Mouse (Mus musculus) liver, embryonic 13.5 days (tissue): Measurements from ENCODE around the gene Ess2. TPM values are rescaled to one million over a fixed set of nuclear protein-coding genes. Genes with fewer than 3 reads are reported as not detected.

Experiments
- ATAC-seq: fragments of 200-750 bp; cut with Nextera tagmentation; 2 replicates; pipeline ENCODE4 v1.8.0; 2017; ENCODE audit warnings: low read depth, mild to moderate bottlenecking, moderate number of reproducible peaks, moderate library complexity
- DNase-seq: peaks from one replicate; pipeline ENCODE4 v3.0.0; 2022
- H3K27ac ChIP-seq: fragments of 300-500 bp; sonication (generic); 2 replicates; pipeline ENCODE4 v1.5.1; 2015; ENCODE audit warnings: moderate library complexity, mild to moderate bottlenecking, inconsistent platforms
- H3K27me3 ChIP-seq: fragments of 300-500 bp; sonication (generic); 2 replicates; pipeline ENCODE4 v1.6.1; 2015; ENCODE audit warnings: mild to moderate bottlenecking, inconsistent platforms
- H3K36me3 ChIP-seq: fragments of 300-500 bp; sonication (generic); 2 replicates; pipeline ENCODE4 v1.6.1; 2015; ENCODE audit warnings: mild to moderate bottlenecking, inconsistent platforms
- H3K4me1 ChIP-seq: fragments of 300-500 bp; sonication (generic); replicated peaks from 2 replicates; pipeline ENCODE4 v1.6.1; 2015; ENCODE audit warnings: inconsistent platforms
- H3K4me2 ChIP-seq: fragments of 300-500 bp; sonication (generic); 2 replicates; pipeline ENCODE4 v1.6.1; 2015; ENCODE audit warnings: inconsistent platforms, mild to moderate bottlenecking, moderate library complexity
- H3K4me3 ChIP-seq: fragments of 300-500 bp; sonication (generic); replicated peaks from 2 replicates; pipeline ENCODE4 v1.5.1; 2015; ENCODE audit warnings: mild to moderate bottlenecking, inconsistent platforms
- H3K9ac ChIP-seq: fragments of 300-500 bp; sonication (generic); 2 replicates; pipeline ENCODE4 v1.6.1; 2015; ENCODE audit warnings: mild to moderate bottlenecking, inconsistent platforms
- H3K9me3 ChIP-seq: fragments of 300-500 bp; sonication (generic); replicated peaks from 2 replicates; pipeline ENCODE4 v1.6.1; 2016; ENCODE audit warnings: inconsistent platforms
- WGBS: fragments of 180-500 bp; shearing (Covaris S2); methylation state at CpG from one replicate; pipeline ENCODE4 v1.1.7; 2015; ENCODE audit not compliant: insufficient replicate concordance; 5-methylcytosine and 5-hydroxymethylcytosine counted together
- polyA plus RNA-seq: library from polyadenylated mRNA; unstranded; fragments of >200 nt; fragmentation: Nextera tagmentation; extraction: Ambion mirVana; gene quantifications from 2 replicates; pipeline ENCODE4 v1.2.1, GENCODE M21; 2015

Ess2 gene
- polyA plus RNA-seq, 1 experiment from 2014 or later = 11.8 TPM

DNA sequence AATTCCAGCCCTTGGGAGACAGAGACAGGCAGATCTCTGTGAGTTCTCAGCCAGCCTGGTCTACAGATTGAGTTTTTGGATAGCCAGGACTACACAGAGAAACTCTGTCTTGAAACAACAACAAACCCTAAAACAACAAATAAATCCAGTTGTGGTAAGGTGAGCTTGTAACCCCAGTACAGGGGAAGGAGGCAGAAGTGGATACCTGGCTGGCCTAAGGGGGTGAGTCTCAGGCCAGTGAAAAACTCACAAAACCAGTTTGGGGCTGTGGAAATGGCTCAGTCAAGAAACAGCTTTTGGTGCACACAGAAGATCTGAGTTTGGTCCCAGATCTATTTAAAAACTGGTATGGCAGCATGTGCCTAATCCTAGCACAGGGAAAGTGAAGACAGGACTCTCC, 29.0 kb downstream of the Ess2 start:
- no peak for DNase-seq
- peaks cover 47% of the 10 kb centered on the region for H3K4me1 ChIP-seq

GRCm38 (mm10) chr16:17879571-17879970, 31.6 kb downstream of the Ess2 start:
- DNase-seq (no peak), ATAC-seq (no peak)
- Histone ChIP-seq H3K27me3 (no peaks in the 10 kb centered on the region), H3K27ac (no peak overlapping the region), H3K9ac (no peak overlapping the region), H3K9me3 (no peaks in the 10 kb centered on the region), H3K36me3 (peaks cover 39% of the 10 kb centered on the region), H3K4me1 (peaks cover 43% of the 10 kb centered on the region), H3K4me2 (no peak overlapping the region), H3K4me3 (no peak overlapping the region)
- 82% methylated on average over 4 of the region's 4 CpGs for WGBS

More for the DNA sequence above, 29.0 kb downstream of the Ess2 start:
- Histone ChIP-seq H3K27ac (no peak overlapping the region), H3K4me3 (no peak overlapping the region), H3K9ac (no peak overlapping the region), H3K9me3 (no peaks in the 10 kb centered on the region), H3K27me3 (no peaks in the 10 kb centered on the region), H3K4me2 (no peak overlapping the region), H3K36me3 (peaks cover 39% of the 10 kb centered on the region)
- no peak for ATAC-seq

- no peak overlapping the region for H3K9ac ChIP-seq
- no peak overlapping the region for H3K4me3 ChIP-seq
- DNase-seq (no peak), ATAC-seq (no peak)
- peaks cover 37% of the 10 kb centered on the region for H3K36me3 ChIP-seq
- H3K9me3 ChIP-seq = no peaks in the 10 kb centered on the region
- 83% methylated on average over 1 of the region's 1 CpGs for WGBS
- no peaks in the 10 kb centered on the region for H3K27me3 ChIP-seq
- H3K4me1 ChIP-seq = peaks cover 57% of the 10 kb centered on the region
- no peak overlapping the region for H3K27ac ChIP-seq
- H3K4me2 ChIP-seq = no peak overlapping the region
These were observed 35.1 kb downstream of the Ess2 start for GRCm38 (mm10) chr16:17876096-17876495.

- H3K4me1 ChIP-seq = peaks cover 58% of the 10 kb centered on the region
- H3K36me3 ChIP-seq = peaks cover 41% of the 10 kb centered on the region
- DNase-seq (no peak), ATAC-seq (no peak)
- no peaks in the 10 kb centered on the region for H3K27me3 ChIP-seq
- no peaks in the 10 kb centered on the region for H3K9me3 ChIP-seq
- no peak overlapping the region for H3K9ac ChIP-seq
- H3K4me2 ChIP-seq = no peak overlapping the region
- whole genome bisulfite sequencing = 72% methylated on average over 4 of the region's 4 CpGs
- no peak overlapping the region for H3K27ac ChIP-seq
- H3K4me3 ChIP-seq = no peak overlapping the region
These were observed 36.0 kb downstream of the Ess2 start for GRCm38 (mm10) chr16:17875174-17875573.

GRCm38 (mm10) chr16:17872995-17873394, 38.2 kb downstream of the Ess2 start:
- Histone ChIP-seq H3K4me1 (peaks cover 71% of the 10 kb centered on the region), H3K4me3 (no peak overlapping the region), H3K4me2 (peak overlapping the region; percentile 3; the same call in 1 of the 2 replicates), H3K36me3 (peaks cover 35% of the 10 kb centered on the region), H3K9me3 (no peaks in the 10 kb centered on the region), H3K9ac (0 out of 2 replicates have a peak overlapping the region, but pooled peaks have one; percentile 30), H3K27ac (0 out of 2 replicates have a peak overlapping the region, but pooled peaks have one; percentile 6), H3K27me3 (no peaks in the 10 kb centered on the region)
- DNase-seq = peak; percentile 38
- ATAC-seq = peak; percentile 66
- WGBS = 14% methylated on average over 4 of the region's 4 CpGs

DNA sequence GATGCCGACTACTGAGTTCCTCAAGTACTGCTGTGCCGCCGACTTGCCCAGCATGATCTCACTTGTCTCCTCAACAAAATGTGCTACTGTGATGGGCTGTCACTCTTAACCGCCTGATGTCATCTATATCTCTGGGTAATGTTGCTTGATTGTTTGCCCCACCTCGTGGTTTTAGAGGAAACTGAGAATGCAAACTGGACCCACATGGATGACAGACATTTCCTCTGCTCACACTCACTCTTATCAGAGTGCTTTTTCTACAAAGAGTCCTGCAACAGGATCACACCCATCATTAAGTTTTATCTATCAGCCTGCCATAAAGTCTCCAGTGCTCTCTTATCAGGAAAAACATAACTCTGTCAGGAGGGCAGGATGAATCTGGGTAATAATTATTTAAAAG, 39.9 kb downstream of the Ess2 start:
- peak overlapping the region; percentile 9; the same call in 1 of the 2 replicates for H3K4me2 ChIP-seq
- peaks cover 26% of the 10 kb centered on the region for H3K36me3 ChIP-seq
- peak overlapping the region; percentile 47 for H3K27ac ChIP-seq
- H3K9me3 ChIP-seq = no peaks in the 10 kb centered on the region
- 27% methylated on average over 5 of the region's 5 CpGs for WGBS
- H3K9ac ChIP-seq = peak overlapping the region; percentile 39; the same call in 1 of the 2 replicates
- DNase-seq (peak; percentile 28), ATAC-seq (peak; percentile 81)
- peaks cover 68% of the 10 kb centered on the region for H3K4me1 ChIP-seq
- no peak overlapping the region for H3K4me3 ChIP-seq
- H3K27me3 ChIP-seq = no peaks in the 10 kb centered on the region

GRCm38 (mm10) chr16:17865770-17866169, 45.4 kb downstream of the Ess2 start:
- DNase-seq = no peak
- H3K9me3 ChIP-seq = no peaks in the 10 kb centered on the region
- no peak overlapping the region for H3K27ac ChIP-seq
- H3K36me3 ChIP-seq = peaks cover 16% of the 10 kb centered on the region
- H3K27me3 ChIP-seq = no peaks in the 10 kb centered on the region
- no peak for ATAC-seq
- H3K4me1 ChIP-seq = peaks cover 31% of the 10 kb centered on the region
- H3K9ac ChIP-seq = no peak overlapping the region
- H3K4me3 ChIP-seq = no peak overlapping the region
- H3K4me2 ChIP-seq = no peak overlapping the region
- WGBS = 65% methylated on average over 6 of the region's 6 CpGs

- H3K4me2 ChIP-seq = no peak overlapping the region
- WGBS = 54% methylated on average over 2 of the region's 2 CpGs
- H3K36me3 ChIP-seq = peaks cover 13% of the 10 kb centered on the region
- ATAC-seq = no peak
- no peaks in the 10 kb centered on the region for H3K9me3 ChIP-seq
- no peak for DNase-seq
- no peak overlapping the region for H3K9ac ChIP-seq
- H3K27me3 ChIP-seq = no peaks in the 10 kb centered on the region
- H3K27ac ChIP-seq = no peak overlapping the region
- peaks cover 27% of the 10 kb centered on the region for H3K4me1 ChIP-seq
- H3K4me3 ChIP-seq = no peak overlapping the region
These were observed 45.9 kb downstream of the Ess2 start for GRCm38 (mm10) chr16:17865293-17865692.

GRCm38 (mm10) chr16:17858592-17858991, 52.6 kb downstream of the Ess2 start:
- no peak overlapping the region for H3K4me3 ChIP-seq
- no peak overlapping the region for H3K4me2 ChIP-seq
- no peak overlapping the region for H3K9ac ChIP-seq
- no peaks in the 10 kb centered on the region for H3K4me1 ChIP-seq
- H3K9me3 ChIP-seq = no peaks in the 10 kb centered on the region
- no peak overlapping the region for H3K27ac ChIP-seq
- DNase-seq (peak; percentile 20), ATAC-seq (0 out of 2 replicates have a peak, but pooled peaks have one; percentile 34)
- H3K27me3 ChIP-seq = no peaks in the 10 kb centered on the region
- H3K36me3 ChIP-seq = peaks cover 62% of the 10 kb centered on the region

DNA sequence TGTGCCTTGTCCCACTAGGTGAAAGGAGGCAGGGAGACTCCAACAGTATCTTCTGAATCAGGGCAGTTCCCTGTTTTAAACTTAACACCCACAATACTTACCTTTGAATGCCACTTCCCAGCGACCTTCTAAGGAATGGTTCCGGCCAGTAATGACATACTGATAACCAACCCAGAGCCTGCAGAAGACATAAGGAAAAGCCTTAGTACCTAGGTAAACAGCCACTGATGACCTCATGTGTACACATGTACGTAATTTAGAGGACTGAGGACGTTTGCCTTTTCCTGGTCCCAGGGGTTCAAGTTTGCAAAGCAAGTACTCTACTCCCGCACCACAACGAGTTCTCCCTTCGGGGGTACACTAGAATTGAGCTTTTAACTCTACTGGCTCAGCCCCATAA, 54.0 kb downstream of the Ess2 start:
- DNase-seq (no peak), ATAC-seq (no peak)
- Histone ChIP-seq H3K4me3 (no peak overlapping the region), H3K9me3 (no peaks in the 10 kb centered on the region), H3K4me1 (no peaks in the 10 kb centered on the region), H3K36me3 (peaks cover 72% of the 10 kb centered on the region), H3K4me2 (no peak overlapping the region), H3K9ac (no peak overlapping the region), H3K27ac (no peak overlapping the region), H3K27me3 (no peaks in the 10 kb centered on the region)
- WGBS = 89% methylated on average over 7 of the region's 7 CpGs

DNA sequence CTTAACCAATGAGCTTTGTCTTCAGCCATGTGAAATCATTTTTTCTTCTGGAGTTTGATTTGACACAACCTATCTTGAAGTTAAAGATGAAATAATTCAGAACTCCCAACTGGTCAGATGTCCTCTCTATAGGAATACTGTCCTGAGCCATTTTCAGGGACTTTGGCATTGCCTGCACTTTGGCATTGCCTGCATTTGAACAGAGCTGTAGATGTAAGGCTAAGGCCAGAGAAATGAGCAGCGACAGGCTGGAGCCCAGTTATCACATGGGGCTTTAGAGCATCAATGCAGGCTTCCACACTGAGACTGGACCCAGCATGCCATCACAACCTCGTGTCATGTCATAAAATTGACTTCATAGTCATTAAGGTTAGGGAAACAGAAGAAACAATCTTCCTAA, 57.9 kb downstream of the Ess2 start:
- no peaks in the 10 kb centered on the region for H3K27me3 ChIP-seq
- no peaks in the 10 kb centered on the region for H3K9me3 ChIP-seq
- H3K9ac ChIP-seq = no peak overlapping the region
- no peak for ATAC-seq
- no peak for DNase-seq
- no peak overlapping the region for H3K4me3 ChIP-seq
- H3K4me1 ChIP-seq = no peaks in the 10 kb centered on the region
- H3K36me3 ChIP-seq = peaks cover 89% of the 10 kb centered on the region
- H3K27ac ChIP-seq = no peak overlapping the region
- H3K4me2 ChIP-seq = no peak overlapping the region
- WGBS = 77% methylated on average over 2 of the region's 2 CpGs

DNA sequence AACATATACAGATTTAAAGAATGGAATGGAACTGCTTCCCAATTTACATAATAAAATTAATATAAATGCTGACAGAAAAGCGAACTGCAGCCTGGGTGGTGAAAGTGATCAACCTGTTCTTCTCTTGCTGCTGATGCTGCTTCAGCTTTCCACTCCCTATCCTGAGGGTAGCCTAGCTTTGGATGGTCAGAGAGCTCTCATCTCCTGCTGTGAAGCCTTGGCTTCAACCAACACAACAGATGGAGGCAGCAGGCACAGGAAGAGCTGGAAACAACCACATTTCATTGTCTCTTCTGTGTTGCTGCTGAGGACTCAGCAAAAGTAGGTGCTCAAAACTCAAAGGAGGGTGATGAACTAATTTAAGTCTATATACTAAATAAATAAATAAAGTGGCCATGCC, 59.3 kb downstream of the Ess2 start:
- Histone ChIP-seq H3K4me3 (no peak overlapping the region), H3K4me1 (no peaks in the 10 kb centered on the region), H3K9ac (no peak overlapping the region), H3K27ac (no peak overlapping the region), H3K36me3 (peaks cover 85% of the 10 kb centered on the region), H3K27me3 (no peaks in the 10 kb centered on the region), H3K4me2 (no peak overlapping the region), H3K9me3 (no peaks in the 10 kb centered on the region)
- DNase-seq (no peak), ATAC-seq (no peak)
- WGBS = 73% methylated on average over 1 of the region's 1 CpGs
